8 mouse cellular contexts compared by ENCODE assay signal in the genomic region with DNA sequence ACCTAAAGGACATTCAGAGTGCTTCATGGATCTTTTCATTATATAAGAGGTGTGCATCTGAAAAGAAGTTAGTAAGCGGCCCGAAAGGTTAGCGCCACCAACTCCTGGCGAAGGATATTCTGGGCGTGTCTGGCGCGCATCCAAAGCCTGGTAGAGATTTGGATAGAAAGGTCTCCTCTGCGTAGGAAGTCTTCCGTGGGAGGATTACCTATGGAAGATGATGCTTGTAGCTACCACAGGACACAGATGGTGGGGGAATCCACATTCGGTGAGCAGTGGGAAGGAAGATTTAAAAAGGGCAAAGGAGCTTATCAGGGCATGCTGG. TPM values are rescaled to one million over a fixed set of nuclear protein-coding genes. Genes with fewer than 3 reads are reported as not detected.
A peak's percentile ranks its signal among the peaks of the same experiment; 100 is the strongest.
DNase-seq lines count a peak whose midpoint lies in the region; ATAC-seq and TF ChIP-seq lines count a peak whose summit lies in the region.

No protein-coding gene starts in this region.

- H3K4me2 ChIP-seq in forebrain, embryonic 11.5 days (ENCODE audit: low read depth, low read length, severe bottlenecking), result peak overlapping the region; percentile 57
- peak overlapping the region; percentile 84 for H3K4me2 ChIP-seq in kidney, embryonic 14.5 days (replicated peaks; ENCODE audit: low read depth, low read length)
- peak overlapping the region; percentile 70 for H3K4me2 ChIP-seq in midbrain, embryonic 13.5 days (replicated peaks)

- H3K27ac ChIP-seq in layer of hippocampus, adult 2 months, result peak overlapping the region; percentile 11; the same call in 1 of the 2 replicates
- no peak overlapping the region for H3K27ac ChIP-seq in forebrain, embryonic 11.5 days (ENCODE audit: low read depth, low read length)
- H3K27ac ChIP-seq in kidney, embryonic 14.5 days (ENCODE audit: low read depth, low read length), result no peak overlapping the region
- no peak overlapping the region for H3K27ac ChIP-seq in midbrain, embryonic 13.5 days

- peak overlapping the region; percentile 70 for H3K9ac ChIP-seq in forebrain, embryonic 11.5 days (ENCODE audit: low read length)
- H3K9ac ChIP-seq in kidney, embryonic 14.5 days (ENCODE audit: low read depth, low read length), result peak overlapping the region; percentile 65
- H3K9ac ChIP-seq in midbrain, embryonic 13.5 days (replicated peaks), result peak overlapping the region; percentile 53

- DNase-seq in layer of hippocampus, adult 2 months (ENCODE audit: low spot score in 2 of 2), result no peak
- DNase-seq in layer of hippocampus, adult 9-10 months (ENCODE audit: low spot score), result no peak
- peak; percentile 47 for DNase-seq in ZHBTc4 (ENCODE audit: low read depth, low spot score)
- DNase-seq in forebrain, embryonic 11.5 days (ENCODE audit: low spot score), result no peak
- no peak for DNase-seq in embryo, embryonic 11 days
- DNase-seq in gastrocnemius, postnatal 25 days, result no peak

- H3K9me3 ChIP-seq in forebrain, embryonic 11.5 days (ENCODE audit: control insufficient read depth, low read length), result no peaks in the 10 kb centered on the region
- H3K9me3 ChIP-seq in kidney, embryonic 14.5 days (ENCODE audit: control insufficient read depth, low read length), result no peaks in the 10 kb centered on the region
- H3K9me3 ChIP-seq in midbrain, embryonic 13.5 days, result no peaks in the 10 kb centered on the region

- H3K36me3 ChIP-seq in forebrain, embryonic 11.5 days (ENCODE audit: control insufficient read depth, insufficient read depth, low read length), result no peaks in the 10 kb centered on the region; the same call in 1 of the 2 replicates
- peaks cover 8% of the 10 kb centered on the region; the same call in 1 of the 2 replicates for H3K36me3 ChIP-seq in kidney, embryonic 14.5 days (ENCODE audit: control insufficient read depth, insufficient read depth, low read length)
- H3K36me3 ChIP-seq in midbrain, embryonic 13.5 days, result no peaks in the 10 kb centered on the region

- H3K4me3 ChIP-seq in layer of hippocampus, adult 2 months, result peak overlapping the region; percentile 66
- peak overlapping the region; percentile 73 for H3K4me3 ChIP-seq in forebrain, embryonic 11.5 days (ENCODE audit: low read depth, low read length)
- peak overlapping the region; percentile 79 for H3K4me3 ChIP-seq in kidney, embryonic 14.5 days (ENCODE audit: low read length)
- peak overlapping the region; percentile 58 for H3K4me3 ChIP-seq in midbrain, embryonic 13.5 days (replicated peaks)

- 0 out of 2 replicates have a peak, but pooled peaks cover 2% of the 10 kb centered on the region for H3K4me1 ChIP-seq in forebrain, embryonic 11.5 days (replicated peaks; ENCODE audit: control insufficient read depth, insufficient read depth, low read length)
- peaks cover 10% of the 10 kb centered on the region for H3K4me1 ChIP-seq in kidney, embryonic 14.5 days (ENCODE audit: control insufficient read depth, insufficient read depth, low read length)
- H3K4me1 ChIP-seq in midbrain, embryonic 13.5 days (replicated peaks), result peaks cover 13% of the 10 kb centered on the region

- no peak for ATAC-seq in forebrain, embryonic 11.5 days (replicated peaks; ENCODE audit: low FRiP score)
- no peak for ATAC-seq in kidney, embryonic 14.5 days (ENCODE audit: low FRiP score, low TSS enrichment)
- ATAC-seq in midbrain, embryonic 13.5 days, result no peak

- no peak for TF ChIP-seq CTCF in layer of hippocampus, adult 2 months (conservative IDR thresholded peaks at IDR 0.05)

- H3K27me3 ChIP-seq in forebrain, embryonic 11.5 days (ENCODE audit: control insufficient read depth, insufficient read depth, low read length), result no peaks in the 10 kb centered on the region
- no peaks in the 10 kb centered on the region for H3K27me3 ChIP-seq in kidney, embryonic 14.5 days (ENCODE audit: control insufficient read depth, insufficient read depth, low read length)
- no peaks in the 10 kb centered on the region for H3K27me3 ChIP-seq in midbrain, embryonic 13.5 days

- 4% methylated on average over 10 of the region's 10 CpGs for WGBS in forebrain, embryonic 11.5 days
- WGBS in kidney, embryonic 14.5 days, result 4% methylated on average over 10 of the region's 10 CpGs
- WGBS in midbrain, embryonic 13.5 days, result 2% methylated on average over 10 of the region's 10 CpGs

RNA-seq across cellular contexts. Expression of a gene that starts 0.6 kb away (rescaled TPM):
- 1 to 10 TPM; 1.2 to 2.3 TPM for total RNA-seq in layer of hippocampus, adult 2 months (2021)
- 32.6 and 35.2 TPM in 2 replicates for polyA plus RNA-seq in forebrain, embryonic 11.5 days (2014; fragmentation: Nextera tagmentation; extraction: Ambion mirVana)
- polyA plus RNA-seq in kidney, embryonic 14.5 days (2014; fragmentation: Nextera tagmentation; extraction: Ambion mirVana), result 19.4 and 24.5 TPM in 2 replicates
- 13.6 and 13.8 TPM in 2 replicates for polyA plus RNA-seq in midbrain, embryonic 13.5 days (2015; fragmentation: Nextera tagmentation; extraction: Ambion mirVana)
- total RNA-seq in gastrocnemius, postnatal 25 days (2021), result 1 to 10 TPM in 1 of 2 experiments, under 1 TPM in 1; 0.41 to 1.2 TPM
